Mouse (Mus musculus) bone marrow macrophage, adult 2 months (primary cell): ENCODE measurements around the gene Sigmar1.

Source experiments
- CTCF ChIP-seq: IDR thresholded peaks from 2 replicates; pipeline ENCODE4 v1.5.1; 2012; ENCODE audit warnings: low read depth, mild to moderate bottlenecking, low read length, moderate library complexity
- POLR2A ChIP-seq: IDR thresholded peaks from 2 replicates; pipeline ENCODE4 v1.6.1; 2012; ENCODE audit warnings: mild to moderate bottlenecking, low read depth, low read length, borderline replicate concordance

DNA sequence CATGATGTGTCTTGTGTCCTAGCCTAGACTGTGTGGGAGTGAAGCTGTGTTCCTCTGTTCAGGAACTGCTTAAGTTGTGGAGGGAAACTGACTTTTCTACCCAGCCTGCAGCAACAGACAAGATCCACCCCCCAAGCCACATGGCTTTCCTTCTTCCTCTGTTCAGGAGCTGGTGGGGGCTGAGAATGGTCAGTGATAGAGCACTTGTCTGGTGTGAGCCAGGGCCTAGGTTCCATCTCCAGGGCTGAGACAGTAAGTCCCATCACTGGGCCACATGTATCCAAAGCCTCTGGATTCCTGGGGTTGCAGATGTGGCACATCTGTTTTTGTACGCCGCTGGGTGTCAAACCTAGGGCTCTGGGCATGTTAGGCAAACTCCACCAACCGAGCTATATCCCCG, 5.0 kb upstream of the Sigmar1 start:
- TF ChIP-seq CTCF, result no peak
- no peak for TF ChIP-seq POLR2A
